Mouse (Mus musculus): ENCODE data around the gene Sh3rf3.

- no peak for TF ChIP-seq CTCF (IDR thresholded peaks at IDR 0.05; ENCODE audit: low read depth)
- no peak for TF ChIP-seq EP300 (optimal IDR thresholded peaks at IDR 0.05)
Measured at GRCm38 (mm10) chr10:59002361-59002760, 189.2 kb downstream of the Sh3rf3 start.
